Mouse (Mus musculus) cerebellum, adult 11 months (tissue): Measurements from ENCODE around the gene Gm28048.

Source experiments
- DNase-seq: peaks from one replicate; pipeline ENCODE4 v3.0.0; 2022

Gene Gm28048

DNA sequence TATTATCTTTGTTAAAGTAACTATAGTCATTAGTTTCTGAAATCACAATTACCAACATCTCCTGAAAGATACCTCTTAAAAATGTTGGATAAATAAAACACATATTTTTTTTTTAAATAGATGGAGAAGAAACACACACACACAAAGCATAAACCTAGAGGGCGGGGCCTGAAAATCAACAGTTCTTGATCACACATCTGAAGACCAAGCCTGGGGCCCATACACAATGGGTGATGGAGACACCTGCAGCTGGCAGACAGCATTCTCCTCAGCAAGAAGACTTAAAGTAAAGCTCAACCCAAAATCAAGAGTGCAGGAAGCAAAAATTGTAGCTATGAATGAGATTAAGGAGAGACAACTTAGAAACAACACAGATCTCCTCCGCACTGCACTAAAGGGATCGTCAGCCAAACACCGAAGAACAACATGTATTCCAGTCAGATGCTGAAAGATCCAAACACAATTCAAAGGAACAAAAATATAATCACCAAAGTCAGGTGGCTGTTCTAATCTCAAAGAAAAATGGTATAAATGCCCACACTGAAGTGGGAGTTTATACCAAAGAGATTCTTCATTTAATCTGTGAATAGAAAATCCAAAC is 44.1 kb downstream of the Gm28048 start:
- no peak for DNase-seq

DNA sequence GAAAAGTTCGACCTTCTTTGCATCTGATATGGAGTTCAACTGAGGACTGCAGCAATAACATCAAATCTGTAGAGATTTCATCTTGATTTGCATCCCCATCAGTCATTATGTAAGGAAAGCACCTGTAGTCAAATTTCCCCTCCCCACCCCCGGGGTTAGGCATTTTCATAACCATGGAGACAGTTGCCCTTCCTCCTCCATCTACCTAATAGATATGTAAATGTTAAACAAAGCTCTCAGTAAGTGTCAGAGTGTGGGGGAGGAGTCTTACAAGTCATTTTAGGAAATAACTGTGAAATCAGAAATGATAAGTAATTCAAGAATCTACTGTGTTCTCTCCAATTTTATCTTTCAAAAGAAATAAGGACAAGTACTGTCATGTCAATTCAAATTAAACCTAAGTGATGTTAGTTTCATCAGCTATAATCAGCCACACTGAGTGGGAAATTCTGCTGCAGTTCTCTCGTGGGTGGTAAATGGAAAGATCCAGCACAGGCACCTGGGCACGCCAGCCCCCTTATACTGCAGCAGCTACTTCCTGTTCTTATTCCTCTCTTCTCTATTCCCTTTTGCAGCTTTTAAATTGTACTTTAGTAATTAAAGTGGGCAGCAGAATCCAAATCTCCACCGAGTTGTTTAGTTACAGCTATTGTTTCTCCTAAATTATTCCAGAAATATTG is 45.3 kb downstream of the Gm28048 start:
- DNase-seq = no peak

DNA sequence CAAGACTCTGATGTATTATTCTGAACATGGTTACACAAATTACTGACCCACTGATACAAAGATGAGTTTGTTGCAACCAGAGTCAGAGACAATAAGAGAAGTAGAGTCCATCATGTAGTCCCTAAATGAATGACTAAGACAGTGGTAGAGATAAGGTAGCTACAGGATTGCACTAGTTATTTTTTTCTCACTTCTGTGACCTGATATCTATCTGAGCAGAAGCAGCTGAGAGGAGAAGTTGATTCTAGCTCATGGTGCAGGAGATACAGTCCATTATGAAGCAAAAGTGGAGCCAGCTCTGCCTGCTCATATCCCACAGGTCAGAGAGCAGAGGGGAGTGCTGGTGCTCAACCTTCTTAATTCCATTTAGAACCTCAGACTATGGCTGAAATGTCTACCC is 49.7 kb downstream of the Gm28048 start:
- DNase-seq = no peak

DNA sequence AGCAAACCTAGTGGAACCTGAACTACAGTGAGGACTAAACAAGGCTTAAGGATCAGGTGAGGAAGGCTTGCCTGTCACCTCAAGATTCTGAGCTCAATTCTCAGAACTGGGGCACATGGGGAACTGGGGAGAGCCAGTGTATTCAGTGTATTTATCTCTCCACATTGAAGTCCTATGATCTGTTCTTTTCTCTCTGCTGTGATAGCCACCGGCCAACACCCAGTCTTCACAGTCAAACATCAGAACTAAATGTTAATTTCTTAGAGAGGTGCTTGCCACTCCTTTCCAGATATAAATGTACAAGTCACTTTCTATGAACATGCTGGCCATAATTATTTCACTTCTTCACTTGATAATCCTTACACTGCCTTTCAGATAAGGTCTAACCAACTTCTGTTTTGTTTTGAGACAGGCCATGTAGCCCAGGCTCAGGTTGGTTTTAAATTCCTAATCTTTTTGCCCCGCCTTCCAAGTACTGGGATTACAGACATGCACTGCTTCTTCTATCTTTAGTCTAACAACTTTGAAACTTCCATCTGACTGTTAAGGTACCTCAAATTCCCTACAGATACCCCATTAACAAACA is 50.5 kb downstream of the Gm28048 start:
- DNase-seq = no peak

DNA sequence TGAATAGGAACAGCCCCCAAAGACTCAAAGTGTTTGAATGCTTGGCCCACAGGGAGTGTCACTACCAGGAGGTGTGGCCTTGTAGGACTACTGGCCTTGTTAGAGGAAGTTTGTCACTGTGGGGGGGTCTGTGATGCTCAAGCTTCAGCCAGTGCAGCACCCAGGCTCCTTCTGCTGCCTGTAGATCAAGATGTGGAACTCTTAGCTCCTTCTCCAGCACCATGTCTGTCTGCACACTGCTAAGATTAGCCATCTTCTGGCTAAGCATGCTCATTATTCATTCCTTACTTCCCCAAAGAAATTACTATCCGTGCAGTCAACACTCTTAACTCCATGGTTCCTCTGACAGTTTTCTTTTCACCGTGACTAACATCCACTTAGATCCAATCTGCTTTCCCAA is 51.8 kb downstream of the Gm28048 start:
- no peak for DNase-seq

DNA sequence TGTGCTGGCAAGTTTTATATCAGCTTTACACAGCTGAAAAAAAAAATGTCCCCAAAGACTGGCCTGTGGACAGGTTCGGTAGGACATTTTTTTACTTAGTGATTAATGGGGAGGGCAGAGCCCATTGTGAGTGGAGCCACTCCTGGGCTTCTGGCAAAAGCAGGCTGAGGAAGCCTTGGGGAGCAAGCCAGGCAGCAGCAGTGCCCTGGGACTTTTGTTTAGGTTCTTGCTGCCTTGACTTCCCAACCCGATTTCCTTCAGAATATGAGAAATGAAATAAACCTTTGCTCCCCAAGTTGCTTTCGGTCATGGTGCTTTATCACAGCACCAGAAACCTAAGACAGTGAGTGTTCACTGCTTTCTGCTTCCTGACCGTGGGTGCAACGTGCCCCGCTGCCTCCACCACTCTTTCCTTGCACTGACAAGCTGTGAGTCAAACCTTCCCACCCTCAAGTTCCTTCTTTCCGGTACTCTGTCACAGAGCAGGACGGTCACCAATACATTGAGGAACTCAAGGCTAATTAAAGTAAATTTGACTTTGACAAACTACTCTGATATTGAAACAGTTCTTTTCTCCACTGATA is 53.2 kb downstream of the Gm28048 start:
- DNase-seq = no peak

DNA sequence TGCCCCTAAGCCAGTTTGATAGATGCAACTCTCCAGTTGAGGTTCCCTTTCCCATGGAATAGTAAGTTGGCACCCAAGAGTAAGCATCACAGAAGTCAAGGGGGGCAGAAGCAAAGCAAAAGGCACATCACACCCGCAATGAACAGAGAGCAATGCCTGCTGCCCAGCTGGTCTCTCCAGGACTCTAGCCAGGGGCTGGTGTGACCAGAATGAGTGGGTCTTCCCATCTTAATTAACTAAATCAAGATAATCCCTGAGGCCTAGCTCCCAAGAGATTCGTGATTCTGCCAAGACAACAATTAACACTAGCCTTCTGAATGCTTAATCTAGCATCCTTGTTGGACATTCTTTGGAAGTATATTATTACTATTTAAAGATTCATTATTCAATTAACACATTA is 58.3 kb downstream of the Gm28048 start:
- no peak for DNase-seq

DNA sequence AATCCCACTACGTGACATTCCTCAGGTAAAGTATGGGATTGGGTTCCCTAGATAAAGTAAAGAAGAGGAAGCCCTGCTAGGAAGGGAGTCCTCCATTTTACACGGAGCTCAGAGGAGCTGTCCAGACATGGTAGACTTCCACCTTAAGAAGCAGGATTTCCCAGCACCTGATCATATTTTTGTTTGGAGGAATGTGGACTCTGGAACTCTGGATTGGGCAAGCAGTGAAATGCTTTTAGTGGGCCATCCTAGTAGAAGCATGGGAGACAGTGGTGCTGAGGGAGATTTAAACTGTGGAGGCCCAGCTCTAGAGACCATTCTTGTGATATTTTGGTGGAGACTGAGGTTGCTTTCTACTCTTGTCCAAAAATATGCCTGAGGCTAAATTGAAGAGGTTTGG is 59.3 kb downstream of the Gm28048 start:
- no peak for DNase-seq

DNA sequence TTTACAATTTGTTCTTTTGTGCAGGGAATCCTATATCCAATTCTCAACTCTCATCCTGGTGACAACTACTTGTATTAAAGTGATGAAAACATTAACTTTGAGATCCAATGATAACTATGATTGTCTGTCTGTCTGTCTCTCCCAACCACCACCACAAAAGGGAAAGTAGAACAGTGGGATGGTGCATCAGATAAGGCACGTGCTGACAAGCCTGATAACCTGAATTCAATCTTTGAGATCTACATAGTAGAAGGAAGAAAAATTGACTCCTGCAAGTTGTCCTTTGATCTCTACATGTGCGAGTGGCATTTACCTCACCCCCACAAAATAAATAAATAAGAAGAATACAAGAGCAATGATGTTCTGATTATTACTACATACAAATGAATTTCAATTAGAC is 62.6 kb downstream of the Gm28048 start:
- no peak for DNase-seq

DNA sequence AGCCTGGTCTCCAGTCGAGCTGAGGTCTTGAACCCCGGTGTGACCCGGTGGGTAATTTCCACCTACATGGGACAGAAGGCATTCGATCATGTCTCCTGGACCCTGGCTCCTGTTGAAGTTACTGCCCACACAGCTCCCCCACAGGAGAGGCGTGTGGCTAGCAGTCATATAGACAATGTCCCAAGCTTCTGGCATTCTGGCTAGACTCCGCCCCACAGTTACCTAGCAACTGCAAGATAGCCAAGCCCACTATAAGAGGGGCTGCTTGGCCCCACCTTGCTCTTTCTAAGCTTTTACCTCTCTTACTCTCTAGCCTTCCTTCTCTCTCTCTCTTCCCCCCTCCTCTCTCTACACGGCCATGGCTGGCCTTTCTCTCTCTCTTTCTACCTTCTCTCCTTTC is 64.1 kb downstream of the Gm28048 start:
- no peak for DNase-seq

DNA sequence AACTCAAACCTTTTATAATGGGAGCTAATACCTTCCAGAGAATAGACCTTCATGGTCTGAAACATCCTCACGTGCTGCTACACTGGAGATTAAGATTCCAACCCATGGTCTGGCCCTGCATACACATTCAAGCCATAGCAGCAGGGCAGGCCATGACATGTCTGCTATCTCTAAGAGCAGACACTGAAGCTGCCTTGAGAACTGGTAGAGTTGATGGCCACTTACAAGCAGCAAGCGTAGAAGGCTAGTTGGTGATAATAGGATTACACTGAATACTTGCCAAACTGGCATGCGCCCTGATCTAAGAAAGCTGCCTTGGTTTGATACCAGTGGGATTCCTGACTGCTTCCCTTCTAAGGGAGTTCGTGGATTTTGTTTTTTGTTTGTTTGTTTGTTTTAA is 68.1 kb downstream of the Gm28048 start:
- no peak for DNase-seq

DNA sequence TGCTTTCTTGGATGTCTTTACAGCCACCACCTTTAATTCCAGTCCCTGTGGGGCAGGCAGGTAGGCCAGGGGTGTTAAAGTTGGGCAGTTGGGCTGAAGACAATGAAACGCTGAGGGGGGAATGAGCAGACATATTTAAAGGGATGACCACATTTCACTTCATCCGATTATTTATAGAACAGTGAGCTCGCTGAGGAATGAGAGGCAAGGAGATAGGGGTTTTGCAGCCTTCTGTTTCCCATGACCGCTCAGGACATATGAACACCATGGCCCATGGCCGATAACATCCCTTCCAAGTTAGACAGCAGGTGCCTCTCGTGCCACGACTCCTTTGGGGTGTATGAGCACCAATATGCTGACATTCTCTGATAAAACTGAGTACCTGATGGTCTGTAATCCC is 70.1 kb downstream of the Gm28048 start:
- DNase-seq = no peak

DNA sequence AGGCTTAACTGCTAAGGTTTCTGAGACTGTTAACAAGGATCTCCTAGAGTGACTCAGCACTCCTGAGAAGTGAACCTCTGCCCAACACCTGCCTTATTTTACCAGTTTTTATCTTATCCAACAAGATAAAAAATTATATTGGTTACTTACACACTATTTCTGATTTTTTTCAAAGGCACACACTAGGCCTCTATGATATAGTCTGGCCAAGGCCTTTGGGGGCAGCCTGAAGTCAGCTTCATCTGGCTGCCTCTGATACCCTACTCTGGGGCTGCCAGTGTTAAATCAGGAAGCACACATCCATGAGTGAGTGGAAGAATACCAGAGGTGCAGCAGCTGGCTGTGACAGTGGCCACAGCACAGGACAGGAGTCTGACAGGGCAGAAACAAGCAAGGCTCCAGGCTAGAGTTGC is 75.4 kb downstream of the Gm28048 start:
- no peak for DNase-seq

DNA sequence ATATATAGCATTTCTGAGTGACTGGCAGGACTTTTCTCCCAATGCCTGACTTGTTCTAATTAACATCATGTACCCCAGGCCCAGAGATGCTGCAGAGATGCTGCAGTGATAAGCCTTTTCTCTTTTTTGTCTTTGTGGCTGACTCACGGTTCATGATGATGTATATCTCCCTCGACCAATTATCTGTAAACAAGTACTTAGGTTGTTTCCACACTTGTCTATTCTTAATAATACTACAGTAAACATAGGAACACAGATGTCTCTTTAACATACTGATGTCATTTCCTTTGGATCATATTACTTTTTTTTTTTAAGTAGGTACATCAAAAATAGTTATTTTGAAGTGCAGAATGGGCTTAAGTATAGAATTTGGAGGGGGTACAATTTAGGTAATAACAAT is 79.0 kb downstream of the Gm28048 start:
- no peak for DNase-seq

DNA sequence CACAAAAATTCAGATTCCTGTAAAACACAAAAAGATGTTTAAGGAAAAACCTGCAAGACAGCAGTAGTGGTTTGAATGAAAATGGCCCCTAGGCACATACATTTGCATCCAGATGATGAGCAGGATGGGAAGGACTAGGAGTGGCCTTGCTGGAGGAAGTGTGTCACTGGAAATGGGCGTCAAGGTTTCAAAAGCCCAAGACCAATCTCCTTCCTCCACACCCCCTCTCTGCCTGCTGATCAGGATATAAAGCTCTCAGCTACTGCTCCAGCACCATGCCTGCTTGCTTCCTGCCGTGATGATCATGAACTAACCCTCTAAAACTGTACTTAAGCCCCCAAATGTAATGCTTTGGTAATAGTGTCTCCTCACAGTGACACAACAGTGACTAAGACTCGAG is 81.8 kb downstream of the Gm28048 start:
- DNase-seq = no peak

DNA sequence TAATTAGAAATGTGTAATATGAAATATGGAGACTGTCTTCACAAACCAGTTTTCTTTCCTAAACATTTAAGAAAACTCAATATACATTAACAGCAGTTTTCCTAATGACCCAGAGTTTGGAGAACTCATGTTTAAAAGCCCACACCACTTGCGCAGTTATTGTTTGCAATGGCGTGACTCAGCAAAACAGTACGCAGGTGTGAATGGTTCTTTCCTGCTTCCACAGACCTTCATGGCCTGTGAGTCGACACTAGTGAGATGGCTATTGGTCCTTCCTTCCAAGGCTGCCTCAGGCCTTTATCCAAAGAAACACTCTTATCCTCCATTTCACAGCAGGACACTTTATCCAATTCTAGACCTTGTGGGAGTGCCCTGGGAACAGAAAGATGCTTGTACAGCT is 84.2 kb downstream of the Gm28048 start:
- no peak for DNase-seq

DNA sequence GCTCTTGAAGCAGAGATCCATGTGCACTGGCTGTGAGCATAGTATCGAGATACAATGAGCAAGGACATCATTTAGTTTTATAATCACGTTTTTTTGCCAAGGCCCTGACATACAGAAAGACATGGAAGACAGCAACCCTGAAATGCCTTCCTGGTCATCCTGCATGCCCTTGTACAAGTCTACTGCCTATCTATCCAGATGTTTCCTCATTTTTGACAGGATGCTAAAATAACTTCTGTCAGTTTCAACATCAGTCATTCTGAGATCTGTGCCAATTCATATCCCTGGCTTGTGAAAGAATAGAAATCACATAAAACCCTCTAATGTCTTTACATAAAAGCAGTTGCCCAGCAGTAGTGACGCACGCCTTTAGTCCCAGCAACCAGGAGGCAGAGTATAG is 84.8 kb downstream of the Gm28048 start:
- no peak for DNase-seq

DNA sequence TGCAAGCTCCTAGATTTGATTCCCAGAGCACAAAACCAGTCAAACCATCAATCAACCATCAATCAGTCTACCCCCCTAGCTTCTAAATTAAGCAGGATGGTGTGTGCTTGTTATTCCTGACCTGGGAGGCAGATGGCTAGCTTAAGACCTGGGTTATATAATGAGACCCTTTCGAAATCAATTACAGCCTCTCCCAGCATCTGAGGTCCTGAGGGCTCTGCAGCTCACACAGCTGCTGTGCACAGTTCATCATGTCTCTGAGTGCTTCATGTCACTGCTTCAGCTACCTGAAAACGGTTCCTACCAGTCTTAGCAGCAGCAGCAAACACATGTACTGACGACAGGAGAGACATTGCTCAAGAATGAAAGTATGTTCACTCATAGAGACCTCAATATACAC is 88.8 kb downstream of the Gm28048 start:
- no peak for DNase-seq

DNA sequence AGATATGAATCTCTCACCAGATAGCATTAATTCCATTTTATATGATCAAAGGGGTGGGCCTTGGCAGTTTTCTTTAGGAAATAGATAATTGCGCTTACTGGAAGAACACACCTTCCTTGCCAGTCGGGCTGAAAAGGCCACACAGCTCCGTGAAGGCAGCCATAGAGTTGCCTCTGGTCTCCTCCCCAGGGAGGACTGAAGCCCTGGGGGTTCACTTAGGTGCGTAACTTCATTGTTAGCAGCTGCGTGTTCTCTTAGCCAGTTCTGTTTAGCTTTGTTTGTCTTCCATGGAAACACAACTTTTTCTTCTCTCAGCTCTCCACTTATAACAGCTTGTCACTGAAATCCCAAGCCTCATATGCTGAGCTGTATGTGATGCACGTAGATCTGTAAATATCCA is 89.4 kb downstream of the Gm28048 start:
- DNase-seq = no peak

DNA sequence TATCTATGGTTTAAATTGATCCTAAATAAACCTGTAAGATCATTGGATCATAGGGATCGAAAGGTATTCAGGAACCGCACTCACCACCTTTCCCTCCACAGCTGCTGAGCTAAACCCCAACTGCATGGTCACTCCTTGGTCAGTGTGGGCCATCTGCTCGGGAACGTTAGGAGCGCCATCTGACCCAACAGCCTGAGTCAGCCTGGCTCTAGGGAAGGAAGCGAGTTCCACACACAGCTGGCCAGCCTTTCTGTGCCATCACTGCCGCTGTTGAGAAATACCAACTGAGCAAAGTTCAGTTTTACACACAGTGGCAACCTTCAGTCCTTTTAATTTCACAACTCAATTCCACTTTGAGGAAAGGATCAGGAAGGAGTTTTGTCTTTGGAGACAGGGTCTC is 90.0 kb downstream of the Gm28048 start:
- no peak for DNase-seq

DNA sequence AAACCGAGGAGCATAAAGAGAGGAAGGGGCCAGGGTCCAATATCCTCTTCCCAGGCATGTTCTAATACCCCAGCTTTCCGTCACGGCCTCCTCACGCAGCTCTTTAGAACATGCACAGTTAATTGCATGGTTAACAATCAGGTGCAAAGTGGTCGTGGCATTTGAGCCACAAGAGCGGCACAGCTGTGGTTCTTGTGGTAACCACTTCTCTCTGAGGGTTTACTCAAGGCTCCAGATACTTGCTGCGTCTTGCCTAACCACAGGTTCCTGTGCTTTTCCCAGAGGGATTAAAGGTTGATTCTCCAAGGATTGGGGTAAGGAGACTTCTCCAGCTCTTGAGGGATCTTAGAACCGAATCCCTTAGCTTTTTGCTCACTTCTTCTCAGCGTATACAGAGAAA is 90.6 kb downstream of the Gm28048 start:
- DNase-seq = no peak

DNA sequence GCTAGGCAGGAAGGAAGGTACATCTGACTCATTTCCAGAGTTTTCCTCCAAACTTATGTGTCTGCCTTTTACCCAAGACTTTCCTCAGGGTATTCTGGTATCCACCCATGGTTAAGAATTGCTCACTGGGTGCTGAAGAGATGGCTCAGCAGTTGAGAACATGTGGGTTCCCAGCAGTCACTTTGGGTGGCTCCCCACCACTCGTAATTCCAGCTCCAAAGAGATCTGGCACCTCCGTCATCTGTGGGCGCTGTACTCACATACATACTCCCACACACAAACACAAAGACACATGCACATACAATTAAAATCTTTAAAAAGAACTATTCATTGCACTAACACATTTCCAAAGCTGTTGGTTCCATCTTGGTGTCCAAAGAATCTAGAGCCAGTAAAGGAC is 92.7 kb downstream of the Gm28048 start:
- no peak for DNase-seq

DNA sequence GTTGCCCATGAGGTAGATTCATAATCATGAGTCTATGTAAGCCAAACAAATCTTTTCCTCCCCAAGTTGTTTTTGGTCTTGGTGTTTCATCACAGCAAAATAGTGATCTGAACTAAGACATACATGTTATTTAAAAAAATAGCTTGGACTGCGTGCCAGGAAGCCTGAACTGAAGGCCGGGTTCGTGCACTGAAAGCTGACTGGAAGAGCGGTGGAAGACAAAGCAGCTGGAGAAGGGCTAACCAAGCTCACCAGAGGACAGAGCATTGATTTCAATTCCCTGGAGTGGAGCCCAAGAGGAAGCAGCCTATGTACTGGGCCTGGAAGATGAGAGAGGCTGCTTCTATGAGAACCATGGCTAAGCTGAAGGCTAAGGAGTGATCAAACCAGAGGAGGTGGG is 94.9 kb downstream of the Gm28048 start:
- DNase-seq = no peak

DNA sequence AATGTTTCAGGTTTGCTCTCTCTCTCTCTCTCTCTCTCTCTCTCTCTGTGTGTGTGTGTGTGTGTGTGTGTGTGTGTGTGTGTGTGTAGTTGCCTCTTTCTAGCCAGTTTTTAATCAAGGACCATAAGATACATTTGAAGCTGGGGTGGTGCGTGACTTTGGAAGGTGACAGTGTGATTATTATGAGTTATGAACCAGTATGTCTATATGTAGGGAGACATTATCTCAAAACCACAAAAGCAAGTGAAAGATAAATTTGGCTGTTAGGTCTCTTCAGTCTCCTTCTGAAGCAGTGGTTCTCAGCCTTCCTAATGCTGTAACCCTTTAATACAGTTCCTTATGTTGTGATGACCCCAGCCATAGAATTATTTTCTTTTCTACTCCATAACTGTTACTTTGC is 96.5 kb downstream of the Gm28048 start:
- no peak for DNase-seq

DNA sequence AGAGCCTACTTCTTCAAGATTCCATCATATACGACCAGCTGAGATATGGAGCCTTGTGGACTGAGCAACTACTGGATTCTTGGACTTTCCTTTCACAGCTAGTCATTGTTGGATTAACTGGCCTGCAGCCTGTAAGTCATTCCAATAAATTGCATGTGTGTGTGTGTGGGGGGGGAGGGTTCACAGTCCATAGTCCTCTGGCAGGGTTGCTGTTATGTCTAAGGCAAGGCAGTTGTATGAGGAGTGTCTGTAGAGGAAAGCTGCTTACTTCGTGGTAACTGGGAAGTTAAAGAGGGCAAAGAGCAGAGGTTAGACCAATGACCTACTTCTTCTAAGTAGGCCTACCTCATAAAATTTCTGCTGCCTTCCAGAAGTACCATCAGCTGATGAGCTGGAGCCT is 98.2 kb downstream of the Gm28048 start:
- no peak for DNase-seq
